Mouse (Mus musculus): ENCODE results near the gene Vars.

DNA sequence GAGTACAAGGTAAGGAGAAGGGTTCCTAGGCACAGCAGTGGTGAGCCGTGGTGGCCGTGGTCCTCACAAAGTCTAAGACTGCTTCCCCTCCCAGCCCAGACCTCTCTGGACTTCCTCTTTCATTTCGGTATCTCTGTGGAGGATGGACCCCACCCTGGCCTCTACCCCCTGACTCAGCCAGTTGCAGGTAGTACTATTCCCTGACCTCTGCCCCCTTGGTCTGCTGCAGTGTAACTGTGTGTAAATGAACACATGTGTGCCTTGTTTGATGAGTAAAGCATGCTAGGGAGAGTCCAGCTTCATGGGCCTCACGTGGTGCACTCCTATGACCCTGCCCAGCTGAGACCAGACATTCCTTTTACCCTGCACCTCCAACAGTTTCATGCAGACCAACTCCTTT is 23.0 kb downstream of the Vars start:
- TF ChIP-seq CTCF (conservative IDR thresholded peaks at IDR 0.05; ENCODE audit: low read length): no peak
- no peak for TF ChIP-seq NANOG (IDR thresholded peaks at IDR 0.05; ENCODE audit: borderline replicate concordance, low read length)
- TF ChIP-seq POU5F1 (IDR thresholded peaks at IDR 0.05; ENCODE audit: borderline replicate concordance, low read length): no peak
